Mouse (Mus musculus) testis, adult 2 months (tissue): ENCODE data around the gene Sec24d. TPM values are rescaled to one million over a fixed set of nuclear protein-coding genes. Genes with fewer than 3 reads are reported as not detected.

ENCODE experiments used
- H3K27ac ChIP-seq: fragments of 200-500 bp; 2 replicates; pipeline ENCODE4 v1.5.1; 2012; ENCODE audit warnings: low read depth, low read length; ENCODE audit not compliant: control insufficient read depth, insufficient read depth
- H3K27me3 ChIP-seq: fragments of 200-500 bp; 2 replicates; pipeline ENCODE4 v1.6.1; 2012; ENCODE audit warnings: mild to moderate bottlenecking, low read length, moderate library complexity; ENCODE audit not compliant: control insufficient read depth, insufficient read depth
- H3K36me3 ChIP-seq: fragments of 200-500 bp; 2 replicates; pipeline ENCODE4 v1.6.1; 2012; ENCODE audit warnings: mild to moderate bottlenecking, low read length; ENCODE audit not compliant: control insufficient read depth, insufficient read depth
- H3K4me1 ChIP-seq: fragments of 200-500 bp; 2 replicates; pipeline ENCODE4 v1.6.1; 2012; ENCODE audit warnings: low read length; ENCODE audit not compliant: control insufficient read depth, insufficient read depth
- H3K4me3 ChIP-seq: fragments of 200-500 bp; 2 replicates; pipeline ENCODE4 v1.5.1; 2012; ENCODE audit warnings: low read depth, mild to moderate bottlenecking, low read length, moderate library complexity, mixed read lengths; ENCODE audit not compliant: control insufficient read depth
- CTCF ChIP-seq: fragments of 200-500 bp; IDR thresholded peaks from 2 replicates; pipeline ENCODE4 v1.5.1; 2012; ENCODE audit warnings: low read depth, mild to moderate bottlenecking, inconsistent platforms, low read length, moderate library complexity; ENCODE audit not compliant: control insufficient read depth, insufficient read depth, insufficient replicate concordance
- POLR2A ChIP-seq: fragments of 200-500 bp; IDR thresholded peaks from 2 replicates; pipeline ENCODE4 v1.6.1; 2012; ENCODE audit warnings: low read depth, mild to moderate bottlenecking, inconsistent platforms, low read length, moderate library complexity; ENCODE audit not compliant: control insufficient read depth
- polyA plus RNA-seq: library from polyadenylated mRNA; depleted of rRNA; stranded (reverse); fragments of >200 nt; gene quantifications from 2 replicates; pipeline ENCODE4 v1.2.3, GENCODE M21; 2012

Gene Sec24d
- polyA plus RNA-seq, 1 experiment, result 3.3 TPM

DNA sequence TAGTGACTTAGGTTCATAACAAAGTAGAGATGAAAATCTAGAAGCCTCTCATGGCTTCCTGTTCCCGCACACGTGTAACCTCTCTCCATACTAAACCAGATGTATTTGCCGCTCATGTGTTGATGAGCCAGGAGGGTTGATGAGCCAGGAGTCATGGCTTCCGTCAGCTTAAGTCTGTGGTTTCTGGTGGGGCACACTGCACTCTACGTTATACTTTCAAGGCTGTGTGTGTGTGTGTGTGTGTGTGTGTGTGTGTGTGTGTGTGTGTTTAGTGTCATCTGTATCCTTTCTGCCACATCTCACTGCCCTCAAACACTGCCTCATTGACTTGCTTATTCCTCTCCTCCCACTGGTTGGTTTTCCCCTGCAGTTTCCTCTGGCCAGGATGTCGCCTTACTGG is 48.8 kb downstream of the Sec24d start:
- Histone ChIP-seq H3K4me3 (no peak overlapping the region), H3K36me3 (no peaks in the 10 kb centered on the region), H3K4me1 (no peaks in the 10 kb centered on the region), H3K27ac (no peak overlapping the region), H3K27me3 (no peaks in the 10 kb centered on the region)
- TF ChIP-seq CTCF (no peak), POLR2A (no peak)

DNA sequence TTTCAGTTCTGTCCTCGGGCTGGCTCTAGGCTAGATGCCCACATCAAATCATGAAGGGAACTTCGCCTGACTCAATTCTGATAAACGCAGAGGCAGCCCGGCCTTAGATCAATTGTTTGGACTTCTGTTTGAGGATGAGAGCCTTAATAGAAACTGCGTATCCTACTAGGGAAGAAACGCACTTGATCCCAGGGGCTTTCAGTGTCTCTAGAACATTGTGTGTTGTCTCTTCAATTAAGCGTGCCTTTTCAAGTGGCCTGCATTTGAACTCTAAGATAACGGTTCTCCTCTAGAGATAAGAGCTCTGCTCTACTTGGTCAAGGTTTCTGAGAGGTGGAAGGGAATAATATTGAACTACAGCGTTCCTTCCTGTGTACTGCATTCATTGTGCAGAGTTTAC is 49.8 kb downstream of the Sec24d start:
- no peak for TF ChIP-seq CTCF
- no peak for TF ChIP-seq POLR2A
- Histone ChIP-seq H3K27me3 (no peaks in the 10 kb centered on the region), H3K4me3 (no peak overlapping the region)

DNA sequence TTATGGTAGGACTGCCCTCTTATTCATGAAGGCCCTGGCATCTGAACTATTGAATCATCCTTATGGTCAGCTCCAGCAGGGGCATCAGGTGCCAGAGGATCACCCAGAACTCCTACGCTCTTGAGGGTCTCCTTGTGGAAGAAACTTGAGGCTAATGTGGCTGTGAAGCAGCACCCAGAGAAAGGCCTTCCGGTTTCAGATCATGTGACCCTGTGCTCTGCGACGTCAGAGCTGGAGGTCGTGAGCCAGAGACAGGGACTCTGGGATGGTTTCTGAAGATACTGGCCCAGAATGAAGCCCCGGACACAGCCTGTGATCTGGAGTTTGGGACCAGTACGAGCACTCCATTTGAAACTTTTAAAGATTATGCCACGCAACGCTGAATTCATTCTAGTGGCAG is 53.1 kb downstream of the Sec24d start:
- peak overlapping the region; percentile 33 for H3K4me3 ChIP-seq
- H3K4me1 ChIP-seq, result 0 out of 2 replicates have a peak, but pooled peaks cover 2% of the 10 kb centered on the region
- H3K36me3 ChIP-seq, result no peaks in the 10 kb centered on the region
- H3K27ac ChIP-seq, result no peak overlapping the region
- no peak for TF ChIP-seq CTCF
- no peak for TF ChIP-seq POLR2A
- H3K27me3 ChIP-seq, result no peaks in the 10 kb centered on the region

More for the DNA sequence above, 49.8 kb downstream of the Sec24d start:
- Histone ChIP-seq H3K36me3 (no peaks in the 10 kb centered on the region), H3K4me1 (0 out of 2 replicates have a peak, but pooled peaks cover 2% of the 10 kb centered on the region), H3K27ac (no peak overlapping the region)

DNA sequence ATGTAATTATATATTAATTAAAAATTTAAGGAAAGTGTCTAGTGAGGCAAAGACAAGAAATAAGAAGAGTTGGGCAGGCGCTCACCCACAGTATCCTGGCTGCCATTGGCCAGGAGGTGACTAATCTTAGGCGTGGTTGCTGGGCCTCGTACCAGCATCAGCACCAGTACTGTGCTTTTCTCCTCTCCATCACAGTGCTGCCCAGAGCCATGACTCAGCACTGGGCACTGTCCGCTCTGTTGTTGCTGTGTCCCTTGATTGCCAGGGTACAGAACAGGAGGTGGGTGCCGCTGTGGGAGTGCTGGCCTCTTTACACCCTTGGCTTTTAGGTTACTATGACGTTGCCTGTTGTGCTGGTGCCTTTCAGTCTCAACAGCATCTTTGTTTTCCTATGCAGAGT is 54.4 kb downstream of the Sec24d start:
- H3K27ac ChIP-seq, result no peak overlapping the region
- H3K4me1 ChIP-seq, result 0 out of 2 replicates have a peak, but pooled peaks cover 2% of the 10 kb centered on the region
- H3K36me3 ChIP-seq, result no peaks in the 10 kb centered on the region
- no peaks in the 10 kb centered on the region for H3K27me3 ChIP-seq
- H3K4me3 ChIP-seq, result no peak overlapping the region
- TF ChIP-seq CTCF, result no peak

DNA sequence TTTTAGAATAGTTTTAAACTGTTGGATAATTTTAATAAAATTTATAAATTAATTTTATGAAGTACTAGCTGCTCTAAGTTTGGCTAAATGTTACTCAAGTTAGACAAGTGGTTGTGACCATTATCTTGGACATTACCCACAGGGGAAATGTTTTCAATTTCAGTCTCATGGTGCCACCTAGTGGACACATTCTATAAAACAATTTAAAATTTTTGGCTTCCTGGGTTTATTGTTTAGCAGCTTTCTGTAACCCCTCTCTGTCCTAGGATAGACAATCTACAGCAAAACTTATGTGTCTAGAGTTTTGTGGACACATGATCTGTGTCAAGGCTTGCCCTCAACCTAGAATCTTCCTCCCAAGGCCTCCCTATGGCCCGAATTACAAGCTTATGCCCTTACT is 54.9 kb downstream of the Sec24d start:
- TF ChIP-seq POLR2A (no peak), CTCF (no peak)
- Histone ChIP-seq H3K4me1 (0 out of 2 replicates have a peak, but pooled peaks cover 2% of the 10 kb centered on the region), H3K36me3 (no peaks in the 10 kb centered on the region), H3K4me3 (no peak overlapping the region), H3K27ac (no peak overlapping the region), H3K27me3 (no peaks in the 10 kb centered on the region)

DNA sequence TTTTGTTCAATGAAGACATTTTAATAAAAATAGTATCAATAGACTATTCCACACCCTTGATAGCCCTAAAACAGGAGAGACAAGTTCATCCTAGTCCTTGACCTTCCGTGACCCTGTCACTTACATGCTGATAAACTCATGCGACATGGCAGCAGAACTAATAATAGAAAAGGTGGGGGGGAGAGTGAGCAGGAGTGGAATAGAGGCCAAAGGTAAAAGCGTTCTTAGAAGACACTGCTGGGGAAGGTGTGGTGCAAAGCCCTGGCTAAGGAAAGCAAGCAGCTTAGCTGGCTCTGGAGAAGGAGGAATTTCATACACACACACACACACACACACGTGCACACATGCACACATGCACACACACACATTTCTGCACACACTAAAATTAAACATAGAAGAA is 57.1 kb downstream of the Sec24d start:
- Histone ChIP-seq H3K27me3 (no peaks in the 10 kb centered on the region), H3K27ac (no peak overlapping the region), H3K36me3 (no peaks in the 10 kb centered on the region), H3K4me3 (no peak overlapping the region), H3K4me1 (0 out of 2 replicates have a peak, but pooled peaks cover 2% of the 10 kb centered on the region)
- TF ChIP-seq CTCF (no peak), POLR2A (no peak)

DNA sequence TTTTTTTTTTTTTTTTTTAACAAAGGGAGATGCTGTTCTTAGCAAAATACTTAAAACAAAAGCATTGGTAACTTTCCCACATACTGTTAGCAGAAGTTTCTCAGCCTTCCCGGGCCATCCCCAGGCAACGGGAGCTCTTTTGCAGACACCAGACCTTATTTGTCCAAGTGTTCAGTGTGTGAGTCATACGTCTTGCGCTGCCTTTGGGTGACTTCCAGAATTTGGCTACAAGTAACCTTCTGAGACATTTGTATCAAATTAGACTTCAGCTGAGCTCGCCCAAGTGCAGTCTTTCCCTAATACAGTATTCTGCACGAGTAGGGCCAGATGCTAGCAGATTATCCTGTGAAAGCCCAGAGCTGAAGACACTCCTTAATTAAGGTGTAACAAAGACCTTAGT is 62.0 kb downstream of the Sec24d start:
- H3K27ac ChIP-seq, result no peak overlapping the region
- no peaks in the 10 kb centered on the region for H3K27me3 ChIP-seq
- H3K36me3 ChIP-seq, result no peaks in the 10 kb centered on the region
- H3K4me3 ChIP-seq, result no peak overlapping the region
- H3K4me1 ChIP-seq, result no peaks in the 10 kb centered on the region
- TF ChIP-seq CTCF (no peak), POLR2A (no peak)

DNA sequence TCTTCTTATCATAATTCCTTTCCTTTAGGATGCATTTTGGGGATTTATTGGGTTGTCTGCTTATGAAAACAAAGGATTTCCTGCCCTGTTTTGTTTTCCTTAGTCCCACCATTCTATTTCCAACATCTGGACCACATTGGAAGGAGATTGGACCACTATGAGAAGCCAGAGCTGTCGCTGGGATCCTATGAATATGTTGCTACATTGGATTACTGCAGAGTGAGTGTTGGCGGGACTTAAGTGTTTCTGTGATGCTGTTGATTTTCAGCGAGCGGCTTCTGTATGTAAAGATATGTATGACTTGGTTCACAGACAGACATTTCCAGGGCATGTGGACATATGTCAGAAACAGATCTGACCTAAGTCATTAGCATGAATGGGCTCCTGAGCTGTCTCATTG is 63.0 kb downstream of the Sec24d start:
- Histone ChIP-seq H3K4me1 (no peaks in the 10 kb centered on the region), H3K4me3 (no peak overlapping the region), H3K36me3 (no peaks in the 10 kb centered on the region), H3K27ac (no peak overlapping the region), H3K27me3 (no peaks in the 10 kb centered on the region)
- TF ChIP-seq POLR2A, result no peak
- TF ChIP-seq CTCF, result no peak
